Mouse (Mus musculus): ENCODE measurements at regions not wholly inside any gene's neighbourhood (a gene's known extent, or its start where the extent isn't known, plus 50 kb on each side); places are given as distances from the start of the nearest gene placed in this dataset.
A peak's percentile ranks its signal among the peaks of the same experiment; 100 is the strongest.

GRCm38 (mm10) chr5:12639549-12639948 is 256.4 kb downstream of the Sema3d start:
- DNase-seq = no peak
- H3K27ac ChIP-seq (ENCODE audit: low read depth, low read length) = no peak overlapping the region
- H3K9ac ChIP-seq = no peak overlapping the region
- no peaks in the 10 kb centered on the region for H3K4me1 ChIP-seq (ENCODE audit: insufficient read depth)
- H3K4me2 ChIP-seq (ENCODE audit: low read depth) = no peak overlapping the region
- H3K4me3 ChIP-seq (ENCODE audit: low read depth, low read length) = no peak overlapping the region
- no peaks in the 10 kb centered on the region for H3K9me3 ChIP-seq (ENCODE audit: low read length)
- no peak for ATAC-seq
- no peak for TF ChIP-seq CTCF (IDR thresholded peaks at IDR 0.05; ENCODE audit: low read depth)
- no peaks in the 10 kb centered on the region for H3K36me3 ChIP-seq (ENCODE audit: insufficient read depth)
- H3K27me3 ChIP-seq (ENCODE audit: insufficient read depth, low read length) = no peaks in the 10 kb centered on the region

GRCm38 (mm10) chr5:12646269-12646668 is 263.1 kb downstream of the Sema3d start:
- DNase-seq = no peak
- 74% methylated on average over 2 of the region's 2 CpGs for WGBS
- no peak overlapping the region for H3K4me2 ChIP-seq (ENCODE audit: low read depth)

DNA sequence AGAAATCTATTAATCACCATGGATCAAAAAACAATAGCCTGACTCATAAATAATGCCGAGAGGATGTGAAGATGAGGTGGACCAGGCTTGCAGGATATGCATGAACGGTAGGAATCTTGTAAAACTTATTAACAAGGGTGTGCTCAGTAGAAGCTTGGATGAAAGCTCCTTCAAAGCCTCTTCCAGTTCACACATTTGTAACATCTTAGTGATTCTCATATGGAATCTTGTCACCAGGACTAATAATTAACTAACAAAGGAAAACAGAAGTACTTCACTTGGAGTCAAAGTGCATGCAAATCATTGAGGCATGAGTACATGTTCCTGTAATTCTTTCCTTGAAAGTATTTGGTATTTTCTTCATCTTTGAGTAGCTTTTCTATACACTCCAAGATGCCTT is 290.5 kb downstream of the Sema3d start:
- 92% methylated on average over 2 of the region's 2 CpGs for WGBS
- DNase-seq (no peak), ATAC-seq (no peak)
- Histone ChIP-seq H3K36me3 (ENCODE audit: insufficient read depth) (no peaks in the 10 kb centered on the region), H3K4me2 (ENCODE audit: low read depth) (no peak overlapping the region), H3K9ac (no peak overlapping the region), H3K27me3 (ENCODE audit: insufficient read depth, low read length) (no peaks in the 10 kb centered on the region), H3K4me3 (ENCODE audit: low read depth, low read length) (no peak overlapping the region), H3K4me1 (ENCODE audit: insufficient read depth) (no peaks in the 10 kb centered on the region), H3K27ac (ENCODE audit: low read depth, low read length) (no peak overlapping the region), H3K9me3 (ENCODE audit: low read length) (no peaks in the 10 kb centered on the region)
- TF ChIP-seq CTCF (IDR thresholded peaks at IDR 0.05; ENCODE audit: low read depth) = no peak

More at GRCm38 (mm10) chr5:12646269-12646668, 263.1 kb downstream of the Sema3d start:
- H3K4me1 ChIP-seq (ENCODE audit: insufficient read depth) = no peaks in the 10 kb centered on the region
- H3K27me3 ChIP-seq (ENCODE audit: insufficient read depth, low read length) = no peaks in the 10 kb centered on the region
- H3K4me3 ChIP-seq (ENCODE audit: low read depth, low read length) = no peak overlapping the region
- H3K9ac ChIP-seq = no peak overlapping the region
- H3K36me3 ChIP-seq (ENCODE audit: insufficient read depth) = no peaks in the 10 kb centered on the region
- no peak for TF ChIP-seq CTCF (IDR thresholded peaks at IDR 0.05; ENCODE audit: low read depth)
- no peak for ATAC-seq
- H3K27ac ChIP-seq (ENCODE audit: low read depth, low read length) = no peak overlapping the region
- no peaks in the 10 kb centered on the region for H3K9me3 ChIP-seq (ENCODE audit: low read length)

- Histone ChIP-seq H3K4me3 (ENCODE audit: low read depth, low read length) (no peak overlapping the region), H3K27me3 (ENCODE audit: insufficient read depth, low read length) (no peaks in the 10 kb centered on the region), H3K27ac (ENCODE audit: low read depth, low read length) (no peak overlapping the region), H3K9ac (no peak overlapping the region), H3K36me3 (ENCODE audit: insufficient read depth) (no peaks in the 10 kb centered on the region), H3K4me2 (ENCODE audit: low read depth) (no peak overlapping the region), H3K4me1 (ENCODE audit: insufficient read depth) (no peaks in the 10 kb centered on the region), H3K9me3 (ENCODE audit: low read length) (no peaks in the 10 kb centered on the region)
- WGBS = 97% methylated on average over 4 of the region's 4 CpGs
- DNase-seq = no peak
- ATAC-seq = no peak
- no peak for TF ChIP-seq CTCF (IDR thresholded peaks at IDR 0.05; ENCODE audit: low read depth)
Observed at GRCm38 (mm10) chr5:12674134-12674533, 290.9 kb downstream of the Sema3d start.

- WGBS = 68% methylated on average over 3 of the region's 3 CpGs
Observed at GRCm38 (mm10) chr5:12676712-12677111, 293.5 kb downstream of the Sema3d start.

GRCm38 (mm10) chr5:12714894-12715293 is 331.7 kb downstream of the Sema3d start:
- no peak overlapping the region for H3K4me2 ChIP-seq (ENCODE audit: low read depth)
- 63% methylated on average over 3 of the region's 3 CpGs for WGBS
- no peaks in the 10 kb centered on the region for H3K4me1 ChIP-seq (ENCODE audit: insufficient read depth)
- DNase-seq (peak; percentile 18), ATAC-seq (no peak)
- no peak overlapping the region for H3K27ac ChIP-seq (ENCODE audit: low read depth, low read length)
- TF ChIP-seq CTCF (IDR thresholded peaks at IDR 0.05; ENCODE audit: low read depth) = no peak
- H3K27me3 ChIP-seq (ENCODE audit: insufficient read depth, low read length) = no peaks in the 10 kb centered on the region
- no peak overlapping the region for H3K9ac ChIP-seq
- H3K36me3 ChIP-seq (ENCODE audit: insufficient read depth) = no peaks in the 10 kb centered on the region
- H3K9me3 ChIP-seq (ENCODE audit: low read length) = peaks cover 6% of the 10 kb centered on the region; the same call in 1 of the 2 replicates
- no peak overlapping the region for H3K4me3 ChIP-seq (ENCODE audit: low read depth, low read length)

More at GRCm38 (mm10) chr5:12676712-12677111, 293.5 kb downstream of the Sema3d start:
- no peak for ATAC-seq
- Histone ChIP-seq H3K36me3 (ENCODE audit: insufficient read depth) (no peaks in the 10 kb centered on the region), H3K9ac (no peak overlapping the region), H3K4me2 (ENCODE audit: low read depth) (no peak overlapping the region), H3K4me1 (ENCODE audit: insufficient read depth) (no peaks in the 10 kb centered on the region), H3K4me3 (ENCODE audit: low read depth, low read length) (no peak overlapping the region), H3K9me3 (ENCODE audit: low read length) (no peaks in the 10 kb centered on the region), H3K27me3 (ENCODE audit: insufficient read depth, low read length) (no peaks in the 10 kb centered on the region), H3K27ac (ENCODE audit: low read depth, low read length) (no peak overlapping the region)
- TF ChIP-seq CTCF (IDR thresholded peaks at IDR 0.05; ENCODE audit: low read depth) = no peak
- DNase-seq = no peak

- H3K4me1 ChIP-seq (ENCODE audit: insufficient read depth) = no peaks in the 10 kb centered on the region
- no peak overlapping the region for H3K27ac ChIP-seq (ENCODE audit: low read depth, low read length)
- no peaks in the 10 kb centered on the region for H3K27me3 ChIP-seq (ENCODE audit: insufficient read depth, low read length)
- no peak for TF ChIP-seq CTCF (IDR thresholded peaks at IDR 0.05; ENCODE audit: low read depth)
- H3K9ac ChIP-seq = no peak overlapping the region
- DNase-seq = no peak
- 53% methylated on average over 5 of the region's 5 CpGs for WGBS
- H3K4me2 ChIP-seq (ENCODE audit: low read depth) = no peak overlapping the region
- ATAC-seq = no peak
- H3K36me3 ChIP-seq (ENCODE audit: insufficient read depth) = no peaks in the 10 kb centered on the region
- no peaks in the 10 kb centered on the region for H3K9me3 ChIP-seq (ENCODE audit: low read length)
- no peak overlapping the region for H3K4me3 ChIP-seq (ENCODE audit: low read depth, low read length)
Observed at GRCm38 (mm10) chr5:12751514-12751913, 368.3 kb downstream of the Sema3d start.

GRCm38 (mm10) chr5:12759634-12760033 is 365.6 kb upstream of the Sema3a start:
- Histone ChIP-seq H3K4me2 (ENCODE audit: low read depth) (no peak overlapping the region), H3K4me1 (ENCODE audit: insufficient read depth) (no peaks in the 10 kb centered on the region), H3K27me3 (ENCODE audit: insufficient read depth, low read length) (no peaks in the 10 kb centered on the region), H3K9ac (no peak overlapping the region), H3K4me3 (ENCODE audit: low read depth, low read length) (no peak overlapping the region), H3K36me3 (ENCODE audit: insufficient read depth) (no peaks in the 10 kb centered on the region), H3K9me3 (ENCODE audit: low read length) (no peaks in the 10 kb centered on the region), H3K27ac (ENCODE audit: low read depth, low read length) (no peak overlapping the region)
- DNase-seq (no peak), ATAC-seq (no peak)
- TF ChIP-seq CTCF (IDR thresholded peaks at IDR 0.05; ENCODE audit: low read depth) = no peak

Data from forebrain, postnatal 0 days (tissue).